Mouse (Mus musculus) limb, embryonic 12.5 days (tissue): Measurements from ENCODE around the gene Kif3c. TPM values are rescaled to one million over a fixed set of nuclear protein-coding genes. Genes with fewer than 3 reads are reported as not detected.

ENCODE experiments used
- ATAC-seq: fragments of 200-750 bp; cut with Nextera tagmentation; 2 replicates; pipeline ENCODE4 v1.8.0; 2017; ENCODE audit warnings: low read depth, moderate TSS enrichment; ENCODE audit not compliant: insufficient number of reproducible peaks, insufficient read depth, low FRiP score, low TSS enrichment
- H3K27ac ChIP-seq: fragments of 300-500 bp; sonication (generic); 2 replicates; pipeline ENCODE4 v1.5.1; 2016; ENCODE audit warnings: mild to moderate bottlenecking, moderate library complexity
- H3K27me3 ChIP-seq: fragments of 300-500 bp; sonication (generic); 2 replicates; pipeline ENCODE4 v1.6.1; 2016; ENCODE audit warnings: mild to moderate bottlenecking, moderate library complexity
- H3K36me3 ChIP-seq: fragments of 300-500 bp; sonication (generic); 2 replicates; pipeline ENCODE4 v1.6.1; 2016; ENCODE audit warnings: mild to moderate bottlenecking, moderate library complexity
- H3K4me1 ChIP-seq: fragments of 300-500 bp; sonication (generic); replicated peaks from 2 replicates; pipeline ENCODE4 v1.6.1; 2016
- H3K4me2 ChIP-seq: fragments of 300-500 bp; sonication (generic); 2 replicates; pipeline ENCODE4 v1.6.1; 2016; ENCODE audit warnings: mild to moderate bottlenecking, moderate library complexity
- H3K4me3 ChIP-seq: fragments of 300-500 bp; sonication (generic); replicated peaks from 2 replicates; pipeline ENCODE4 v1.5.1; 2016; ENCODE audit warnings: mild to moderate bottlenecking
- H3K9ac ChIP-seq: fragments of 300-500 bp; sonication (generic); replicated peaks from 2 replicates; pipeline ENCODE4 v1.6.1; 2016; ENCODE audit warnings: mild to moderate bottlenecking, moderate library complexity
- H3K9me3 ChIP-seq: fragments of 300-500 bp; sonication (generic); 2 replicates; pipeline ENCODE4 v1.6.1; 2016; ENCODE audit warnings: mild to moderate bottlenecking, moderate library complexity
- WGBS: fragments of 180-500 bp; shearing (Covaris S2); methylation state at CpG from one replicate; pipeline ENCODE4 v1.1.7; 2016; 5-methylcytosine and 5-hydroxymethylcytosine counted together
- polyA plus RNA-seq: library from polyadenylated mRNA; unstranded; fragments of >200 nt; fragmentation: Nextera tagmentation; extraction: Ambion mirVana; gene quantifications from 2 replicates; pipeline ENCODE4 v1.2.1, GENCODE M21; 2016

The Kif3c gene
- polyA plus RNA-seq, 1 experiment from 2014 or later, result 19.3 TPM

GRCm38 (mm10) chr12:3425375-3426341 is 60.7 kb downstream of the Kif3c start:
- WGBS, result 47% methylated on average over 15 of the region's 15 CpGs
- Histone ChIP-seq H3K27ac (peak overlapping the region; percentile 96), H3K36me3 (peaks cover 21% of the 10 kb centered on the region), H3K4me1 (peaks cover 15% of the 10 kb centered on the region), H3K4me2 (peak overlapping the region; percentile 61), H3K27me3 (no peaks in the 10 kb centered on the region), H3K9ac (peak overlapping the region; percentile 38), H3K9me3 (no peaks in the 10 kb centered on the region), H3K4me3 (peak overlapping the region; percentile 78)
- ATAC-seq, result no peak

GRCm38 (mm10) chr12:3426530-3427034 is 61.6 kb downstream of the Kif3c start, which contains the start of gene Asxl2:
TSS of gene Asxl2 (plus strand) at chr12:3426857.
- H3K9ac ChIP-seq, result peak within 1 kb of the TSS; percentile 85
- WGBS, result under 1% methylated on average over 53 of the region's 53 CpGs
- peak; percentile 96 for ATAC-seq
- H3K4me2 ChIP-seq, result peak within 1 kb of the TSS; percentile 61
- H3K27ac ChIP-seq, result peak within 1 kb of the TSS; percentile 96
- H3K4me1 ChIP-seq, result peaks cover 15% of the 10 kb centered on the region
- no peaks in the 10 kb centered on the region for H3K9me3 ChIP-seq
- H3K4me3 ChIP-seq, result peak within 1 kb of the TSS; percentile 78
- H3K36me3 ChIP-seq, result peaks cover 15% of the 10 kb centered on the region
- no peaks in the 10 kb centered on the region for H3K27me3 ChIP-seq

GRCm38 (mm10) chr12:3427067-3427889 is 62.3 kb downstream of the Kif3c start:
- H3K9me3 ChIP-seq, result no peaks in the 10 kb centered on the region
- peaks cover 15% of the 10 kb centered on the region for H3K4me1 ChIP-seq
- peak overlapping the region; percentile 85 for H3K9ac ChIP-seq
- peak; percentile 65 for ATAC-seq
- peak overlapping the region; percentile 78 for H3K4me3 ChIP-seq
- H3K27ac ChIP-seq, result peak overlapping the region; percentile 96
- H3K27me3 ChIP-seq, result no peaks in the 10 kb centered on the region
- under 1% methylated on average over 65 of the region's 65 CpGs for WGBS
- H3K36me3 ChIP-seq, result peaks cover 10% of the 10 kb centered on the region
- H3K4me2 ChIP-seq, result peak overlapping the region; percentile 61

GRCm38 (mm10) chr12:3427891-3428775 is 63.2 kb downstream of the Kif3c start:
- Histone ChIP-seq H3K9ac (no peak overlapping the region), H3K27ac (peak overlapping the region; percentile 96; the same call in 1 of the 2 replicates), H3K36me3 (peaks cover 1% of the 10 kb centered on the region; the same call in 1 of the 2 replicates), H3K4me1 (peaks cover 15% of the 10 kb centered on the region), H3K27me3 (no peaks in the 10 kb centered on the region), H3K4me2 (peak overlapping the region; percentile 61), H3K4me3 (peak overlapping the region; percentile 78), H3K9me3 (no peaks in the 10 kb centered on the region)
- ATAC-seq, result no peak
- WGBS, result 65% methylated on average over 11 of the region's 11 CpGs

GRCm38 (mm10) chr12:3429681-3430442 is 64.9 kb downstream of the Kif3c start:
- Histone ChIP-seq H3K4me2 (no peak overlapping the region), H3K36me3 (no peaks in the 10 kb centered on the region), H3K9me3 (no peaks in the 10 kb centered on the region), H3K4me1 (peaks cover 11% of the 10 kb centered on the region), H3K9ac (no peak overlapping the region), H3K27ac (no peak overlapping the region), H3K4me3 (no peak overlapping the region), H3K27me3 (no peaks in the 10 kb centered on the region)
- 87% methylated on average over 2 of the region's 2 CpGs for WGBS
- no peak for ATAC-seq

GRCm38 (mm10) chr12:3430443-3430753 is 65.5 kb downstream of the Kif3c start:
- Histone ChIP-seq H3K9ac (no peak overlapping the region), H3K4me3 (no peak overlapping the region), H3K27ac (no peak overlapping the region), H3K4me1 (peaks cover 8% of the 10 kb centered on the region), H3K27me3 (no peaks in the 10 kb centered on the region), H3K36me3 (no peaks in the 10 kb centered on the region), H3K4me2 (no peak overlapping the region), H3K9me3 (no peaks in the 10 kb centered on the region)
- ATAC-seq, result no peak

- ATAC-seq, result no peak
- no peak overlapping the region for H3K27ac ChIP-seq
- peaks cover 4% of the 10 kb centered on the region; the same call in 1 of the 2 replicates for H3K4me1 ChIP-seq
- H3K27me3 ChIP-seq, result no peaks in the 10 kb centered on the region
- H3K9ac ChIP-seq, result no peak overlapping the region
- no peak overlapping the region for H3K4me3 ChIP-seq
- H3K36me3 ChIP-seq, result no peaks in the 10 kb centered on the region
- no peak overlapping the region for H3K4me2 ChIP-seq
- H3K9me3 ChIP-seq, result no peaks in the 10 kb centered on the region
Observed at GRCm38 (mm10) chr12:3430985-3431384, 66.1 kb downstream of the Kif3c start.

- Histone ChIP-seq H3K9me3 (no peaks in the 10 kb centered on the region; the same call in 1 of the 2 replicates), H3K4me1 (no peaks in the 10 kb centered on the region), H3K9ac (no peak overlapping the region), H3K4me3 (no peak overlapping the region), H3K4me2 (no peak overlapping the region), H3K27ac (no peak overlapping the region), H3K36me3 (peaks cover 3% of the 10 kb centered on the region; the same call in 1 of the 2 replicates), H3K27me3 (no peaks in the 10 kb centered on the region)
- WGBS, result 64% methylated on average over 1 of the region's 1 CpGs
- no peak for ATAC-seq
Observed at GRCm38 (mm10) chr12:3433736-3434135, 68.8 kb downstream of the Kif3c start.

- Histone ChIP-seq H3K4me2 (no peak overlapping the region), H3K27me3 (no peaks in the 10 kb centered on the region), H3K9me3 (no peaks in the 10 kb centered on the region; the same call in 1 of the 2 replicates), H3K27ac (no peak overlapping the region), H3K4me1 (no peaks in the 10 kb centered on the region), H3K4me3 (no peak overlapping the region), H3K36me3 (peaks cover 3% of the 10 kb centered on the region; the same call in 1 of the 2 replicates), H3K9ac (no peak overlapping the region)
- 88% methylated on average over 5 of the region's 5 CpGs for WGBS
- no peak for ATAC-seq
Observed at GRCm38 (mm10) chr12:3436446-3436845, 71.5 kb downstream of the Kif3c start.

- H3K4me3 ChIP-seq, result no peak overlapping the region
- no peak overlapping the region for H3K4me2 ChIP-seq
- no peak overlapping the region for H3K9ac ChIP-seq
- 94% methylated on average over 1 of the region's 1 CpGs for WGBS
- H3K27me3 ChIP-seq, result no peaks in the 10 kb centered on the region
- peaks cover 4% of the 10 kb centered on the region for H3K36me3 ChIP-seq
- H3K9me3 ChIP-seq, result no peaks in the 10 kb centered on the region; the same call in 1 of the 2 replicates
- no peaks in the 10 kb centered on the region for H3K4me1 ChIP-seq
- no peak overlapping the region for H3K27ac ChIP-seq
- ATAC-seq, result no peak
Observed at GRCm38 (mm10) chr12:3437815-3438214, 72.9 kb downstream of the Kif3c start.
